Mouse (Mus musculus) intestine, embryonic 14.5 days (tissue): ENCODE results near the gene Drg1. TPM values are rescaled to one million over a fixed set of nuclear protein-coding genes. Genes with fewer than 3 reads are reported as not detected.

Source experiments
- ATAC-seq: fragments of 200-750 bp; cut with Nextera tagmentation; replicated peaks from 2 replicates; pipeline ENCODE4 v1.8.0; 2017; ENCODE audit warnings: low read depth, moderate number of reproducible peaks, moderate TSS enrichment, moderate library complexity; ENCODE audit not compliant: low FRiP score, low TSS enrichment
- DNase-seq: peaks from one replicate; pipeline ENCODE4 v3.0.0-alpha.2; 2018; ENCODE audit warnings: low spot score
- H3K27ac ChIP-seq: fragments of 300-500 bp; sonication (generic); 2 replicates; pipeline ENCODE4 v1.5.1; 2014; ENCODE audit warnings: low read depth, mild to moderate bottlenecking, control low read depth
- H3K27me3 ChIP-seq: fragments of 300-500 bp; sonication (generic); replicated peaks from 2 replicates; pipeline ENCODE4 v1.6.1; 2014; ENCODE audit warnings: low read length, control low read depth; ENCODE audit not compliant: control insufficient read depth, insufficient read depth
- H3K36me3 ChIP-seq: fragments of 300-500 bp; sonication (generic); 2 replicates; pipeline ENCODE4 v1.6.1; 2014; ENCODE audit warnings: low read length, control low read depth; ENCODE audit not compliant: control insufficient read depth, insufficient read depth
- H3K4me1 ChIP-seq: fragments of 300-500 bp; sonication (generic); replicated peaks from 2 replicates; pipeline ENCODE4 v1.6.1; 2014; ENCODE audit warnings: low read length, control low read depth, mixed read lengths; ENCODE audit not compliant: control insufficient read depth, insufficient read depth
- H3K4me2 ChIP-seq: fragments of 300-500 bp; sonication (generic); 2 replicates; pipeline ENCODE4 v1.6.1; 2014; ENCODE audit warnings: low read length
- H3K4me3 ChIP-seq: fragments of 300-500 bp; sonication (generic); 2 replicates; pipeline ENCODE4 v1.5.1; 2014; ENCODE audit warnings: low read depth, low read length, control low read depth, mixed read lengths
- H3K9ac ChIP-seq: fragments of 300-500 bp; sonication (generic); 2 replicates; pipeline ENCODE4 v1.6.1; 2014; ENCODE audit warnings: mild to moderate bottlenecking, low read length
- H3K9me3 ChIP-seq: fragments of 300-500 bp; sonication (generic); 2 replicates; pipeline ENCODE4 v1.6.1; 2016; ENCODE audit warnings: low read length, control low read depth; ENCODE audit not compliant: control insufficient read depth
- WGBS: fragments of 180-500 bp; shearing (Covaris S2); extraction: QIAGEN DNeasy Blood & Tissue Kit; methylation state at CpG from one replicate; pipeline ENCODE4 v1.1.7; 2014; 5-methylcytosine and 5-hydroxymethylcytosine counted together
- polyA plus RNA-seq: library from polyadenylated mRNA; unstranded; fragments of >200 nt; fragmentation: Nextera tagmentation; extraction: Ambion mirVana; gene quantifications from 2 replicates; pipeline ENCODE4 v1.2.1, GENCODE M21; 2014

Gene Drg1
- polyA plus RNA-seq, 1 experiment from 2014 or later: 221 TPM

DNA sequence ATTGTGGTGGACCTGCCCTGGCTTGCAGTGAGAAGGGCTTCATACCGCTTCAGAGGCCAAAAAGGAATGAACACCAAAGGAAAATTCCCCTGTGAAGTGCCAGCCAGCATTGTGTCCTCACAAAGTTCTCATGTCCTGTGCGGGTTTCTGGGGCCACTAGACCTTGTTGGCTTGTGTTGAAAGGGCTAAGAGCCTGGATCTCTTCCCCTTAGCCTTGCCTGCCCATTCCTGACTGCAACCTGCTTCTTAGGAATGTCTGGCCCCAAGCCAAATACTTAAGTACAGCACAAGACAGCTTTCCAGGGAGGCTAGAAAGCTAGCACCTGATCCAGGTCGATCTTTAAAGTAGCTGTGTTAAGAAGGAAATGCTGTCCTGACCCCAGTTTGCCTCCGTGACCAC, 36.6 kb upstream of the Drg1 start:
- no peak for DNase-seq
- H3K27ac ChIP-seq: no peak overlapping the region
- WGBS: 82% methylated on average over 4 of the region's 4 CpGs

GRCm38 (mm10) chr11:3302385-3302784, 36.2 kb upstream of the Drg1 start:
- no peak for ATAC-seq
- no peak for DNase-seq
- Histone ChIP-seq H3K9me3 (no peaks in the 10 kb centered on the region), H3K4me1 (no peaks in the 10 kb centered on the region), H3K4me2 (no peak overlapping the region), H3K27me3 (no peaks in the 10 kb centered on the region), H3K27ac (no peak overlapping the region), H3K36me3 (peaks cover 99% of the 10 kb centered on the region), H3K4me3 (no peak overlapping the region), H3K9ac (no peak overlapping the region)
- 79% methylated on average over 4 of the region's 4 CpGs for WGBS

More for the DNA sequence above, 36.6 kb upstream of the Drg1 start:
- Histone ChIP-seq H3K9ac (no peak overlapping the region), H3K4me1 (no peaks in the 10 kb centered on the region), H3K27me3 (no peaks in the 10 kb centered on the region), H3K4me3 (no peak overlapping the region), H3K4me2 (no peak overlapping the region), H3K36me3 (peaks cover 100% of the 10 kb centered on the region), H3K9me3 (no peaks in the 10 kb centered on the region)
- ATAC-seq: no peak

- Histone ChIP-seq H3K9me3 (no peaks in the 10 kb centered on the region), H3K27ac (no peak overlapping the region), H3K4me2 (no peak overlapping the region), H3K4me1 (0 out of 2 replicates have a peak, but pooled peaks cover under 1% of the 10 kb centered on the region), H3K4me3 (no peak overlapping the region), H3K9ac (no peak overlapping the region), H3K27me3 (no peaks in the 10 kb centered on the region), H3K36me3 (peaks cover 99% of the 10 kb centered on the region)
- ATAC-seq (no peak), DNase-seq (no peak)
- WGBS: 97% methylated on average over 5 of the region's 5 CpGs
These were observed 34.9 kb upstream of the Drg1 start for GRCm38 (mm10) chr11:3301075-3301474.

- H3K36me3 ChIP-seq: peaks cover 98% of the 10 kb centered on the region
- DNase-seq (no peak), ATAC-seq (no peak)
These were observed 32.6 kb upstream of the Drg1 start for GRCm38 (mm10) chr11:3298813-3299185.

GRCm38 (mm10) chr11:3297871-3298812, 31.9 kb upstream of the Drg1 start:
- Histone ChIP-seq H3K27me3 (no peaks in the 10 kb centered on the region), H3K4me2 (no peak overlapping the region), H3K27ac (no peak overlapping the region), H3K4me1 (peaks cover 18% of the 10 kb centered on the region), H3K4me3 (no peak overlapping the region), H3K9ac (no peak overlapping the region), H3K36me3 (peaks cover 98% of the 10 kb centered on the region), H3K9me3 (no peaks in the 10 kb centered on the region)
- WGBS: 85% methylated on average over 10 of the region's 10 CpGs
- DNase-seq: no peak
- no peak for ATAC-seq

More at GRCm38 (mm10) chr11:3298813-3299185, 32.6 kb upstream of the Drg1 start:
- H3K27me3 ChIP-seq: no peaks in the 10 kb centered on the region
- peaks cover 11% of the 10 kb centered on the region for H3K4me1 ChIP-seq
- H3K9me3 ChIP-seq: no peaks in the 10 kb centered on the region
- H3K4me2 ChIP-seq: no peak overlapping the region
- H3K9ac ChIP-seq: no peak overlapping the region
- 92% methylated on average over 14 of the region's 14 CpGs for WGBS
- H3K4me3 ChIP-seq: no peak overlapping the region
- no peak overlapping the region for H3K27ac ChIP-seq

GRCm38 (mm10) chr11:3296056-3296455, 29.8 kb upstream of the Drg1 start:
- Histone ChIP-seq H3K4me1 (peaks cover 20% of the 10 kb centered on the region), H3K27me3 (no peaks in the 10 kb centered on the region), H3K36me3 (peaks cover 79% of the 10 kb centered on the region), H3K4me2 (no peak overlapping the region), H3K27ac (no peak overlapping the region), H3K9ac (no peak overlapping the region), H3K4me3 (no peak overlapping the region), H3K9me3 (no peaks in the 10 kb centered on the region)
- ATAC-seq (no peak), DNase-seq (no peak)
- WGBS: 57% methylated on average over 5 of the region's 5 CpGs

GRCm38 (mm10) chr11:3294641-3295040, 28.4 kb upstream of the Drg1 start:
- no peak overlapping the region for H3K4me2 ChIP-seq
- ATAC-seq: no peak
- no peak overlapping the region for H3K9ac ChIP-seq
- peaks cover 65% of the 10 kb centered on the region for H3K36me3 ChIP-seq
- H3K4me3 ChIP-seq: no peak overlapping the region
- WGBS: 88% methylated on average over 2 of the region's 2 CpGs
- peaks cover 20% of the 10 kb centered on the region for H3K4me1 ChIP-seq
- no peak for DNase-seq
- no peak overlapping the region for H3K27ac ChIP-seq
- no peaks in the 10 kb centered on the region for H3K9me3 ChIP-seq
- H3K27me3 ChIP-seq: no peaks in the 10 kb centered on the region

- DNase-seq: no peak
- 42% methylated on average over 4 of the region's 4 CpGs for WGBS
- H3K36me3 ChIP-seq: peaks cover 52% of the 10 kb centered on the region
These were observed 27.1 kb upstream of the Drg1 start for GRCm38 (mm10) chr11:3293361-3293760.

More at GRCm38 (mm10) chr11:3293361-3293760, 27.1 kb upstream of the Drg1 start:
- Histone ChIP-seq H3K9me3 (no peaks in the 10 kb centered on the region), H3K27ac (no peak overlapping the region), H3K4me1 (peaks cover 20% of the 10 kb centered on the region), H3K9ac (peak overlapping the region; percentile 98), H3K4me2 (peak overlapping the region; percentile 95), H3K4me3 (peak overlapping the region; percentile 81), H3K27me3 (no peaks in the 10 kb centered on the region)
- no peak for ATAC-seq
